Mouse (Mus musculus): ENCODE results near the gene Rab11fip5. TPM values are rescaled to one million over a fixed set of nuclear protein-coding genes. Genes with fewer than 3 reads are reported as not detected.
A peak's percentile ranks its signal among the peaks of the same experiment; 100 is the strongest.

The Rab11fip5 gene
- polyA plus RNA-seq, 1 experiment from 2014 or later, result 15.2 TPM

DNA sequence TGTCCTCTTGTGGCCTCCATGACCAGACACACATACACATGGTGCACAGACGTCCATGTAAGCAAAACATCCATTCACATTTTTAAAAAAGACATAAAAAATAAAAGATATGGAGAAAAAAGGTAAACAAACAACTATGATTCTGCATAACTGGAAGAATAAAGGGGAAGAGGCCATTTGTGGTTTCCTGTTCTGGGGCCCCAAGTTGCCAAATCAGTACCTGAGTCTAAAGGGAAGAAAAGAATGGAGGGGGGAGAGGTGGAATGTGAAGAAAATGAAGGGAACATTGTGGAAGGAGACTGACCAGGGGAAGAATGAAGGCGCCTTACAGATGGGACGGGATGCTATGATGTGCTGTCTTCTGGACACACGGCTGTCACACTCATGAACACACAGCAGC lies 47.9 kb downstream of the Rab11fip5 start:
- WGBS, result 87% methylated on average over 4 of the region's 4 CpGs
- H3K4me3 ChIP-seq, result no peak overlapping the region
- H3K4me1 ChIP-seq, result 0 out of 2 replicates have a peak, but pooled peaks cover 2% of the 10 kb centered on the region
- H3K27me3 ChIP-seq, result no peaks in the 10 kb centered on the region
- no peak overlapping the region for H3K4me2 ChIP-seq (replicated peaks)
- H3K9me3 ChIP-seq, result no peaks in the 10 kb centered on the region
- no peak overlapping the region for H3K9ac ChIP-seq (replicated peaks)
- ATAC-seq (replicated peaks), result no peak
- H3K27ac ChIP-seq (replicated peaks), result no peak overlapping the region
- no peaks in the 10 kb centered on the region for H3K36me3 ChIP-seq

DNA sequence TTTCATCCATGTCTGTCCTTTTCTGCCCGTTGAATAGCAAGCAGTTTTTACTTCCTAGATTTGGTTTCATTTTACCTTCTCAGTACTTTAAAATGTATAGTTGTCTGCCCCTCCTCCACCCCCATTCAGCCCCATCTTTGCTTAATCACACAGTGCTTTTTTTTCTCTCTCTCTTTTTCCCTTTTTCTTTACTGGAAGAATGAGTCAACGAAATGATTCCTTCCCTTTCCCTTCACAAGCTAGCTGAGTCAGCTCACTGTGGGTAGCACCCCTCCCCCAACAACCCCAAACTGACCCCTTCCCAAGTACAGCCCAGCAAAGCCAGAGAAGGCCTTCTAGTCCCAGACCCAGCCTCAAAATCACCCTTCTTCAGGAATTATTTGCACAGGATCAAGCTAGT lies 49.3 kb downstream of the Rab11fip5 start:
- ATAC-seq (replicated peaks), result no peak
- H3K9ac ChIP-seq (replicated peaks), result no peak overlapping the region

DNA sequence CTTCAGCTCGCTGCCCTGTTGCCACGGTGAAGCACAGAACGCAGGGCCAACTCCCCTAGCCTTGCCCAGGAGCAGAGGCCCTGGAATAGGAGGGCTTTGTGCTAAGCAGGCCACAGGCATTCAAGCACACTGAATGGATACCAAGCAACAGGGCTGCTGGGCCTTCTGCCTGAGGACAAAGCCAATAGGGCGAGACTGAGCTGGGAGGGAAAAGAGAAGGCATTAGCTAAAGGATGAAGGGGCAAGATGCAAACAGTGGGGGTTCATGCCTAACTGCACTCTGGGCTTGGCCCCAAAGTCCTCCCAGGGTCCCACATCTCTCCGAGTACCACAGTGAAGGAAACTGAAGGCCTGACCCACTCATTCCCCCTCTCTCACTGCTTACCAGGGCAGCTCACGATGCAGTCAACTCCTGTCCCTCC lies 54.0 kb downstream of the Rab11fip5 start:
- peak; percentile 95 for ATAC-seq (replicated peaks)
- Histone ChIP-seq H3K9ac (replicated peaks) (no peak overlapping the region), H3K4me1 (no peaks in the 10 kb centered on the region), H3K27me3 (no peaks in the 10 kb centered on the region), H3K4me2 (replicated peaks) (no peak overlapping the region), H3K36me3 (no peaks in the 10 kb centered on the region), H3K27ac (replicated peaks) (peak overlapping the region; percentile 84), H3K9me3 (no peaks in the 10 kb centered on the region), H3K4me3 (no peak overlapping the region)
- 11% methylated on average over 6 of the region's 6 CpGs for WGBS

More for the DNA sequence above, 49.3 kb downstream of the Rab11fip5 start:
- H3K4me3 ChIP-seq, result no peak overlapping the region
- WGBS, result 33% methylated on average over 2 of the region's 2 CpGs
- no peak overlapping the region for H3K4me2 ChIP-seq (replicated peaks)
- no peaks in the 10 kb centered on the region for H3K36me3 ChIP-seq
- no peaks in the 10 kb centered on the region for H3K27me3 ChIP-seq
- no peaks in the 10 kb centered on the region for H3K9me3 ChIP-seq
- no peaks in the 10 kb centered on the region for H3K4me1 ChIP-seq
- no peak overlapping the region for H3K27ac ChIP-seq (replicated peaks)

DNA sequence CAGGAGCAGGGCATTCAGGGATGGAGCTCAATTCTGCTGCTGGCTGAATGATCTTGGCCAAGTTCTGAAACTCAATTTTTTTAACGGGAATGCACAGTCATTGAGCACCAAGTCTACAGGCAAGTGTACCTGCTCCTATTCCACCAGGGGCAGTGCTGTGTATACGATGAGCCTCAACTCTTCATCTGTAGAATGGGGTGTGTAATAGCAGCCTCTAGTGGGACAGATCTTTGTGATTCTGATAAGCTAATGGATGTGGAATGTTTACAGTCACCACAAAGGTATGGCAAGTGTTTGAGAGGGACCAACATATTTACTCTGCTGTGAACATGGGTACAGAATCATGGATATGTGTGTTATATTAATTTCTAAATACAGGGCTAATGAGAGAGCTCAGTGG lies 58.2 kb downstream of the Rab11fip5 start:
- WGBS, result 88% methylated on average over 2 of the region's 2 CpGs
- Histone ChIP-seq H3K4me1 (peaks cover 17% of the 10 kb centered on the region), H3K4me2 (replicated peaks) (no peak overlapping the region), H3K36me3 (no peaks in the 10 kb centered on the region), H3K4me3 (no peak overlapping the region), H3K27ac (replicated peaks) (no peak overlapping the region), H3K27me3 (no peaks in the 10 kb centered on the region), H3K9ac (replicated peaks) (no peak overlapping the region), H3K9me3 (no peaks in the 10 kb centered on the region)
- ATAC-seq (replicated peaks), result no peak

DNA sequence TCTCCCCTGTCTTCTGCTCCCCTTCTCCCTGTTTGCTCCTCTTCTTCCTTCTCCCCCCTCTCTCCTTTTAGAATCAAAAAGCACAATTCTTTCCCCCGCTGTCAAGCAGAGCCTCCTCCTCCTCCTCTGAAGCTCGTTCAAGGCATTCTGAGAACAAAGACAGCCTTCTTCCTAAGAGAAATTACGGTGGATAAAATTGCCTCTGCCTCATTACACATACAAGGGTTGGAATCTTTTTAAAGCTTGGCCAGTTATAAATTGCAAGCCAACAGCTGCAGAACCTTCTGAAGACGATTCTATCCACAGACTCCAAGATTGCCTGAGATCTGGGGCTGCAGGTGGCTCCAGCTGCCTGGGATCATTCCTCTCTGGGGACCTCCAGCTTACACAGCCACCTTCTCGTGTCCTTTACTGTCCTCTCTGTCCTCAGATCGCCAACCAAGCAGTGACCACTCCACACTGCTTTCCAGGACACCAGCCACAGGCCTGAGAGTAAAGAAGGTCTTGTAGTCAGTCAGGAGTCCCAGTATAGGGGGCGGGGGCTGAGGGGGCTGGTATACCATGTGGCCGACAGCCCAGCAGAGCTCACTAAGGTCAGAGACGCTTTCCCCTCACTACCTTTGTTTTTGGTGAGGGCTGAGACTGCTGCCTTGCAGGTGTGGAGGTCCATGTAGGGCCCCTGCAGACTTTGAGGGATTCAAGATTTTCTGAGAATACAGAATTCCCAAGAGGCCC lies 60.2 kb downstream of the Rab11fip5 start:
- Histone ChIP-seq H3K36me3 (no peaks in the 10 kb centered on the region), H3K27me3 (no peaks in the 10 kb centered on the region), H3K4me2 (replicated peaks) (no peak overlapping the region), H3K27ac (replicated peaks) (peak overlapping the region; percentile 87), H3K4me3 (no peak overlapping the region), H3K4me1 (peaks cover 17% of the 10 kb centered on the region), H3K9ac (replicated peaks) (no peak overlapping the region), H3K9me3 (no peaks in the 10 kb centered on the region)
- WGBS, result 18% methylated on average over 9 of the region's 9 CpGs
- ATAC-seq (replicated peaks), result 0 out of 2 replicates have a peak, but pooled peaks have one; percentile 38

DNA sequence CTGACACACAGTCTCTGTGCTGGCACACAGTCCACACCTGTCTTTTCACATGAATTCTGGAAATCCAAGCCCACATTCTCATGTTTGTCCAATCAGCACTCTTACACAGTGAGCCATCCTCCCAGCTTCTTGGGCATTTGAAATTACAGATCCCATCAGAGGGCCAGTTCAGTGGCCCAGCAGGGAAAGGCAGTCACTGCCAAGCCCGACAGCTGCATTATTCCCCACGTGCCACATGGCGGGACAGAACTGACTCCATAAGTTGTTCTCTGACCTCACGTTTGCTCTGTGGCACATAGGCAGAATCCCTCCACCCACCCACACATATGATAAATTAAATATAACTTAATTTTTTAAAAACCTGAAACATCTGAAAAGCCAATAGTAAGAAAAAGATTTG lies 66.5 kb downstream of the Rab11fip5 start:
- Histone ChIP-seq H3K9me3 (no peaks in the 10 kb centered on the region), H3K4me1 (peaks cover 6% of the 10 kb centered on the region), H3K4me3 (no peak overlapping the region), H3K27me3 (no peaks in the 10 kb centered on the region), H3K4me2 (replicated peaks) (no peak overlapping the region), H3K9ac (replicated peaks) (no peak overlapping the region), H3K27ac (replicated peaks) (no peak overlapping the region), H3K36me3 (no peaks in the 10 kb centered on the region)
- ATAC-seq (replicated peaks), result no peak
- WGBS, result 65% methylated on average over 4 of the region's 4 CpGs

DNA sequence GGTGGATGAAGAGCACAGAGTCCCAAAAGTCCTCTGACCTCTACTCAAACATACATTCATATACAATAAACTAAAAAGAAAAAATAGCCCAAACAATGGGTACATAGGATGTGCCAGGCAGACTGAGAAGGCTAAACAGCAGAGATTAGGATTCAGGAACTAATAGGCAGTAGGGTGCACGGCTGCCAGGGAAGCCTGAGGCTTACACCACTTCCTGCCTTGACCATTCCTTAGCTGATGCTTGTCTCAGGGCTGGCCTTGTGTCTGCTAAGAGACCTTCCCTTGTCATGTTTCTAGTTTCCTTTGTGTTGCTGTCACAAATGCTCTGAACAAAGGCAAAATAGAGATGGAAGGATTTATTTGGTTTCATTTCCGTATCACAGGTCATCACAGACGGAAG lies 68.1 kb downstream of the Rab11fip5 start:
- WGBS, result 92% methylated on average over 3 of the region's 3 CpGs
- H3K9me3 ChIP-seq, result no peaks in the 10 kb centered on the region
- no peak overlapping the region for H3K4me2 ChIP-seq (replicated peaks)
- peaks cover 14% of the 10 kb centered on the region for H3K4me1 ChIP-seq
- ATAC-seq (replicated peaks), result no peak
- H3K4me3 ChIP-seq, result no peak overlapping the region
- H3K27me3 ChIP-seq, result no peaks in the 10 kb centered on the region
- H3K36me3 ChIP-seq, result no peaks in the 10 kb centered on the region
- no peak overlapping the region for H3K27ac ChIP-seq (replicated peaks)
- H3K9ac ChIP-seq (replicated peaks), result no peak overlapping the region

DNA sequence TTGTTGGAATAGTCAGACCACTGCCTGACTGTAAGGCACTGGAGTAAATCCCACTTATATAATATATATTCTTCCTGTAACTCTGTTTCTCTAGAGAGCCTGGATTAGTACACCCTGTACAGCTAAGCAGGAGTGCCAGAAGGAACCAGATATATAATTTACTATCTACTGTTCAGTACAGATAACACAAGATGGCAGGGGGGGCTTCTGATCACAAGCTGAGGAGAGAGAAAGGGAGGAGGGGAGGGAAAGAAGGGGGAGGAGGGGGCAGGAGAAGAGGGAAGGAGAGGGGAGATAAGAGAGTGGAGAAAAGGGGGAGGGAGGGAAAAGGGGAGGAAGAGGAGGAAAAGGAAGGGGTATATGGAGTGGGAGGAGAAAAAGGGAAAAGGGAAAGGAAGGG lies 68.6 kb downstream of the Rab11fip5 start:
- Histone ChIP-seq H3K9ac (replicated peaks) (no peak overlapping the region), H3K27ac (replicated peaks) (no peak overlapping the region), H3K36me3 (no peaks in the 10 kb centered on the region), H3K27me3 (no peaks in the 10 kb centered on the region), H3K4me1 (peaks cover 14% of the 10 kb centered on the region), H3K4me3 (no peak overlapping the region), H3K9me3 (no peaks in the 10 kb centered on the region), H3K4me2 (replicated peaks) (no peak overlapping the region)
- ATAC-seq (replicated peaks), result no peak

DNA sequence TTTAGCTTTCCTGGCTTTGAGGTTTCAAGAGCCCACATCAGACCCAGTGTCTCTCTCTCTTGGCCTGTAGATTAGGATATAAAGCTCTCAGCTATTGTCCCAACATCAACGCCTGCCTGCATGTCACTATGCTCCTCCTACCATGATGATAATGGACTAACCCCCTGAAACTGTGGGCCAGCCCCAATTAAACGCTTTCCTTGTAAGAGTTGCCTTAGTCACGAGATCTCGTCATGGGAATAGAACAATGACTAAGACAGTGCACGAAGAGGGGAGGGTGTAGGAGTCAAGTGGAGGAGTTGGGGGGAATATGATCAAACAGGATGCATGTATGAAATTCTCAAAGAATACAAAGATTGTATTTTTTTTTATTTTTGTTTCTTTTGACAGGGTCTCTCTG lies 69.5 kb downstream of the Rab11fip5 start:
- no peak overlapping the region for H3K9ac ChIP-seq (replicated peaks)
- H3K4me2 ChIP-seq (replicated peaks), result no peak overlapping the region
- H3K9me3 ChIP-seq, result no peaks in the 10 kb centered on the region
- no peak for ATAC-seq (replicated peaks)
- no peak overlapping the region for H3K27ac ChIP-seq (replicated peaks)
- no peaks in the 10 kb centered on the region for H3K36me3 ChIP-seq
- H3K4me3 ChIP-seq, result no peak overlapping the region
- H3K27me3 ChIP-seq, result no peaks in the 10 kb centered on the region
- peaks cover 14% of the 10 kb centered on the region for H3K4me1 ChIP-seq
- WGBS, result 38% methylated on average over 5 of the region's 5 CpGs

DNA sequence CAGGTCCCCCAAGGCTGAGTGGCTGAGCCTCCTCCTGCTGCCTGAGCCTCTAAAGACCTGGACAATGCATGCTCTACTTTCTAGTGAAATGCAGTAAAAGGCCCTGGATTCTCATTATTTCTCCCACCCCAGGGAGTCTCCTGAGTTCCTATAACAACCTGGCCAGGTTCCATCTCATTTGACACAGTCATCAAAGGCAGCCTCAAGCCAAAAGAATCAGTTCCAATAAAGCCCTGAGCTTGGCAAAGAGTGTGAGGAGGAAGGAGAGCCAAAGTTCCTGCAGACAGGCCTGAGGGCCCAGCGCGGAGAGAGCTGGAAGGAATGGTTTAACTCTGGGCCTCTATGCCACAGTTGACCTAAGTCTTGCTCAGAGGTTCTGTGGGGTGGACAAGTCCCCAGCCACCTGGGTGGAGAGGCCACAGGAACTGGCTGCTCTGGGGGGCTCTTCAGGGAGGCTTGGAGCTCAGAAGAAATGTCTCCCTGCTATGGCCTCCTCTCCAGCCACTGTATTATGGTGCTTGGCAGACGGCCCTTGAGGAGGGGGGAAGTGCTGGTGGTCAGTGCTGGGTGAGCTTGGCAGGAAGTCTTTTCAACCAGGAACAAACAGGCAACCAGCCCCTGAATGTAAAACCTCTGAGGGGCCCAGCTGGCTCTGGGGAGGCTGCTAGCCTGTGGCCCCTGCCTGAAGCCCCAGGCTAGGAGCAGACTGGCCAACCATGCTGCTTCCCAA lies 71.9 kb downstream of the Rab11fip5 start:
- peak; percentile 88 for ATAC-seq (replicated peaks)
- Histone ChIP-seq H3K9me3 (no peaks in the 10 kb centered on the region), H3K36me3 (no peaks in the 10 kb centered on the region), H3K4me1 (peaks cover 14% of the 10 kb centered on the region), H3K9ac (replicated peaks) (no peak overlapping the region), H3K27ac (replicated peaks) (peak overlapping the region; percentile 88), H3K27me3 (no peaks in the 10 kb centered on the region), H3K4me3 (no peak overlapping the region), H3K4me2 (replicated peaks) (no peak overlapping the region)
- WGBS, result 32% methylated on average over 3 of the region's 3 CpGs

DNA sequence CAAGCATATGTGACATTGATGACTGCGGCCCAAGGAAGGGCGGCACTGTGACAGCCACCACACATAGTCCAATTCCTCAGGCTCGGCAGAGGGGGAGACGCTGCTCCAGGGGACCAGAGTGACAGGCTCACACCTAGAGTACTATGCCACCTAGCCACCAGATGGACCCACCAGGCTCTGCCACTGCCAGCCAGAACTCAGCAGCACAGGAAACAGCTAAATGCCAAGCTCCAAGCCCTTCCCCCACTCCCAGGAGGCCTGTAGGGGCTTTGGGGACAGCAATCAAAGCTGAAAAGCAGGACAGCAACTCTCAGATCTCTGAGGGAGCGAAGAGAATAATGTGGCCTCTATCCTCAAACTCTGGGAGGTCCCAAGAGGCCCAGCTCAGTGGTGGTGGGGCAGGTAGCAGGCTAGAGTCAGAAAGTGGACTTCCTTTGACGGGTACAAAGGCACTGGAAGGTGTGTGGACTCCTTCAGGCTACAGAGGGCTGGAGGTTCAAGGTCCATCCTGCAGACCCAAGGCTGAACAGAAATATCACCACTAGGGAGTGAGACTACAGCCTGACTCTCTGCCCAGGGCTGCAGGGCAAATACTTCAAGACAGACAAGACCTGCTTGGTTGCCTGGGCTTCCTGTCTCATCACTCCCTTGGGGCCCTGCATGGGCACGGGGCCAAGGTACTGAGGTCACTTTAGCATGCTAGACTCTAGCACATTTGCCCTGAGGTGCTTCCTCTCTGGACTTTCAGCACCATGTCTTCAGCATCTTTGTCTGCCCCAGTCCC lies 78.9 kb downstream of the Rab11fip5 start:
- peak; percentile 67 for ATAC-seq (replicated peaks)
- Histone ChIP-seq H3K9me3 (no peaks in the 10 kb centered on the region), H3K27me3 (no peaks in the 10 kb centered on the region), H3K4me1 (peaks cover 27% of the 10 kb centered on the region), H3K36me3 (no peaks in the 10 kb centered on the region), H3K4me2 (replicated peaks) (no peak overlapping the region), H3K27ac (replicated peaks) (peak overlapping the region; percentile 85), H3K4me3 (no peak overlapping the region), H3K9ac (replicated peaks) (no peak overlapping the region)
- WGBS, result 58% methylated on average over 7 of the region's 7 CpGs

DNA sequence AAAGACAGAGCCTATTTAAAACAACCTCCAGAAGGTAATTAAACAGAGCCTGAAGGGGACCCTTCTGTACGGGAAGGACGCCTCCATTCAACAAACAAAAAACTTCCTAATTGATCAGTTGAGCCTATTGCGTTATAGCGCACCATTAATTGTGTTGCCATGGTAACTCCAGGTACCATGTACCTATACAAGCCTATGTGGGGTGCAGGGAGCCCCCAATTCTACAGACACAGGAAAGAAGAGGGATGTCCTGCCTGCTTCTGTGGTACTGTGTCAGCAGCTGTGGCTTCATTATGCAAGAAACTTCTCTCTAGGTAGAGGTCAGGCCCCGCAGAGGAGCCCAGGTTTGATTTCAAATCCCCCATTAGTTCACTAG lies 80.4 kb downstream of the Rab11fip5 start:
- Histone ChIP-seq H3K4me2 (replicated peaks) (no peak overlapping the region), H3K4me1 (peaks cover 27% of the 10 kb centered on the region), H3K9ac (replicated peaks) (no peak overlapping the region), H3K4me3 (no peak overlapping the region), H3K27me3 (no peaks in the 10 kb centered on the region), H3K9me3 (no peaks in the 10 kb centered on the region), H3K27ac (replicated peaks) (peak overlapping the region; percentile 85), H3K36me3 (no peaks in the 10 kb centered on the region)
- 0 out of 2 replicates have a peak, but pooled peaks have one; percentile 33 for ATAC-seq (replicated peaks)
- WGBS, result 16% methylated on average over 5 of the region's 5 CpGs

Measured in forebrain, embryonic 15.5 days (tissue).